Mouse (Mus musculus) heart, postnatal 0 days (tissue): ENCODE results near the gene Tac4. TPM values are rescaled to one million over a fixed set of nuclear protein-coding genes. Genes with fewer than 3 reads are reported as not detected.

Experiments used
- ATAC-seq: fragments of 200-750 bp; cut with Nextera tagmentation; 2 replicates; pipeline ENCODE4 v1.8.0; 2017; ENCODE audit warnings: low read depth, moderate number of reproducible peaks, moderate library complexity; ENCODE audit not compliant: insufficient read depth
- DNase-seq: peaks from one replicate; pipeline ENCODE4 v3.0.0-alpha.2; 2016; ENCODE audit warnings: low spot score
- H3K27ac ChIP-seq: fragments of 300-500 bp; sonication (generic); 2 replicates; pipeline ENCODE4 v1.5.1; 2014; ENCODE audit warnings: low read depth, mild to moderate bottlenecking
- H3K27me3 ChIP-seq: fragments of 300-500 bp; sonication (generic); 2 replicates; pipeline ENCODE4 v1.6.1; 2014; ENCODE audit warnings: low read length, mixed read lengths; ENCODE audit not compliant: control insufficient read depth, insufficient read depth
- H3K36me3 ChIP-seq: fragments of 300-500 bp; sonication (generic); replicated peaks from 2 replicates; pipeline ENCODE4 v1.6.1; 2014; ENCODE audit warnings: low read length, mixed read lengths; ENCODE audit not compliant: control insufficient read depth, insufficient read depth
- H3K4me1 ChIP-seq: fragments of 300-500 bp; sonication (generic); 2 replicates; pipeline ENCODE4 v1.6.1; 2014; ENCODE audit warnings: antibody characterized with exemption; ENCODE audit not compliant: control insufficient read depth, insufficient read depth
- H3K4me2 ChIP-seq: fragments of 300-500 bp; sonication (generic); 2 replicates; pipeline ENCODE4 v1.6.1; 2014; ENCODE audit warnings: low read depth, mild to moderate bottlenecking, low read length, moderate library complexity
- H3K4me3 ChIP-seq: fragments of 300-500 bp; sonication (generic); 2 replicates; pipeline ENCODE4 v1.5.1; 2014; ENCODE audit warnings: low read depth, low read length
- H3K9ac ChIP-seq: fragments of 300-500 bp; sonication (generic); replicated peaks from 2 replicates; pipeline ENCODE4 v1.6.1; 2014; ENCODE audit warnings: low read depth, low read length, mixed read lengths
- H3K9me3 ChIP-seq: fragments of 300-500 bp; sonication (generic); replicated peaks from 2 replicates; pipeline ENCODE4 v1.6.1; 2016; ENCODE audit warnings: low read length; ENCODE audit not compliant: control insufficient read depth
- CTCF ChIP-seq: IDR thresholded peaks from 2 replicates; pipeline ENCODE4 v1.5.1; 2016; ENCODE audit warnings: antibody characterized with exemption, control low read depth, low read depth
- EP300 ChIP-seq: IDR thresholded peaks from 2 replicates; pipeline ENCODE4 v1.6.1; 2016; ENCODE audit warnings: antibody characterized with exemption, low read depth
- WGBS: fragments of 180-500 bp; shearing (Covaris S2); extraction: QIAGEN DNeasy Blood & Tissue Kit; methylation state at CpG from one replicate; pipeline ENCODE4 v1.1.7; 2014; 5-methylcytosine and 5-hydroxymethylcytosine counted together
- polyA plus RNA-seq: library from polyadenylated mRNA; unstranded; fragments of >200 nt; fragmentation: Nextera tagmentation; extraction: Ambion mirVana; gene quantifications from 2 replicates; pipeline ENCODE4 v1.2.1, GENCODE M21; 2015
- total RNA-seq: library from RNA; depleted of rRNA; stranded (reverse); fragments of >200 nt; gene quantifications from 2 replicates; pipeline ENCODE4 v1.2.3, GENCODE M21; 2014; ENCODE audit warnings: low replicate concordance

The Tac4 gene
- total and polyA plus RNA-seq, 2 experiments from 2014 or later = not detected

DNA sequence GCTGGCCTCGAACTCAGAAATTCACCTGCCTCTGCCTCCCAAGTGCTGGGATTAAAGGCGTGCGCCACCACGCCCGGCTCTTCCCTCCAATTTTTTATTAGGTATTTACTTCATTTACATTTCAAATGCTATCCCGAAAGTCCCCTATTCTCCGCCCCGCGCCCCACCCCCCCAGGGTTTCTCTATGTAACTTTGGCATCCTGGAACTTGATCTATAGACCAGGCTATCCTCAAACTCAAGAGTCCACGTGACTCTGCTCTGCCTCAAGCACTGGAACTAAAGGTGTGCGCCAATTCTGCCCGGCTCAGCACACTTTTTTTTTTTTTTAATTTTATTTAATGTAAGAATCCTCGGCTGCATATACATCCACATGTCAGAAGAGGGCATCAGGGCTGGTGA, 34.4 kb downstream of the Tac4 start:
- H3K9ac ChIP-seq = no peak overlapping the region
- H3K4me1 ChIP-seq = no peaks in the 10 kb centered on the region
- DNase-seq = no peak
- H3K4me2 ChIP-seq = no peak overlapping the region
- no peak for ATAC-seq
- H3K27ac ChIP-seq = no peak overlapping the region
- 93% methylated on average over 12 of the region's 13 CpGs for WGBS
- TF ChIP-seq EP300 = no peak
- no peak for TF ChIP-seq CTCF
- peaks cover 80% of the 10 kb centered on the region for H3K36me3 ChIP-seq
- no peaks in the 10 kb centered on the region for H3K27me3 ChIP-seq
- H3K4me3 ChIP-seq = no peak overlapping the region
- H3K9me3 ChIP-seq = no peaks in the 10 kb centered on the region

DNA sequence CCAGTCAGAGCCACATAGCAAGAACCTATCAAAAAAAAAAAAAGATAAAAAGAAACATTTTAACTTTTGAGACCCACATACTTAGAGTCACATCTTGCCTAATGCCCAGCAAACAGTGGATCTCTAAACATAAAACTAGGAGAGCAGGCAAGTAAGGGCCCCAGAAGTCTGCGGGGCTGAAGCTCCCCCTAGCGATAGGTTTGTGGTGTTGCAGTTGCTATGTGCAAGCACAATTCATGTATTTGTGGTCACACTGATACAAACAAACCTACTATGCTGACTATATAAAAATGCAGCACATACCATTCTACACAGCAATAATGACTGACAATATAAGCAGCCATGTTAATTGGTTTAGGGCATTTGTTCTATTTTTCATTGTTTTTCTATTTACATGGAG, 36.8 kb downstream of the Tac4 start:
- Histone ChIP-seq H3K9ac (no peak overlapping the region), H3K4me3 (no peak overlapping the region), H3K27me3 (no peaks in the 10 kb centered on the region), H3K27ac (no peak overlapping the region), H3K36me3 (peaks cover 79% of the 10 kb centered on the region), H3K4me1 (no peaks in the 10 kb centered on the region), H3K9me3 (no peaks in the 10 kb centered on the region), H3K4me2 (no peak overlapping the region)
- peak; percentile 75 for TF ChIP-seq CTCF
- no peak for TF ChIP-seq EP300
- ATAC-seq = 0 out of 2 replicates have a peak, but pooled peaks have one; percentile 11
- peak; percentile 49 for DNase-seq
- 21% methylated on average over 2 of the region's 2 CpGs for WGBS

GRCm38 (mm10) chr11:95299886-95300285, 38.6 kb downstream of the Tac4 start:
- H3K27ac ChIP-seq = no peak overlapping the region
- H3K9ac ChIP-seq = no peak overlapping the region
- no peaks in the 10 kb centered on the region for H3K4me1 ChIP-seq
- no peak overlapping the region for H3K4me3 ChIP-seq
- peaks cover 76% of the 10 kb centered on the region for H3K36me3 ChIP-seq
- no peak for TF ChIP-seq CTCF
- TF ChIP-seq EP300 = no peak
- H3K9me3 ChIP-seq = no peaks in the 10 kb centered on the region
- no peak overlapping the region for H3K4me2 ChIP-seq
- H3K27me3 ChIP-seq = no peaks in the 10 kb centered on the region
- 75% methylated on average over 12 of the region's 12 CpGs for WGBS
- DNase-seq = no peak
- ATAC-seq = no peak

DNA sequence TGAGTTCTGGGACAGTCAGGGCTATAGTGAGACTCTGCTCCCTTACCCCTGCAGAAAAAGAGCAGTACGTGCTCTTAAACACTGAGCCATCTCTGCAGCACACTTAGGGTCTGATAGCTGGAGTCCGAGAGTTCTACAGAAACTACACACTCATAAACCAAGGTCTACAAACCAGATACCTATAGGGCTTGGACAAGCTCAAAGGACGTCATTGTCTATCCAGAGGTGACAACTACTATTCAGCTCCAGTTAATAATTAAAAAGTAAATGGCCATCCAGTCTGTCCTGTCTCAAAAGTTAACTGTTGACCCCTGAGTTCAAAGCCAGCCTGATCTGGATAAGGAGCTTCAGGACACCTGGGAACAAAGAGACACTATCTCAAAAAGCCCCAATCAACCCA, 40.4 kb downstream of the Tac4 start:
- Histone ChIP-seq H3K36me3 (peaks cover 80% of the 10 kb centered on the region), H3K27ac (no peak overlapping the region), H3K4me3 (no peak overlapping the region), H3K9ac (no peak overlapping the region), H3K27me3 (no peaks in the 10 kb centered on the region), H3K4me1 (no peaks in the 10 kb centered on the region), H3K4me2 (no peak overlapping the region), H3K9me3 (no peaks in the 10 kb centered on the region)
- DNase-seq (no peak), ATAC-seq (no peak)
- WGBS = 88% methylated on average over 3 of the region's 3 CpGs
- TF ChIP-seq CTCF (no peak), EP300 (no peak)

- TF ChIP-seq CTCF (no peak), EP300 (no peak)
- 85% methylated on average over 7 of the region's 7 CpGs for WGBS
- Histone ChIP-seq H3K4me1 (peaks cover 7% of the 10 kb centered on the region), H3K9ac (no peak overlapping the region), H3K9me3 (no peaks in the 10 kb centered on the region), H3K4me3 (no peak overlapping the region), H3K27ac (no peak overlapping the region), H3K36me3 (peaks cover 49% of the 10 kb centered on the region), H3K27me3 (no peaks in the 10 kb centered on the region), H3K4me2 (no peak overlapping the region)
- no peak for DNase-seq
- no peak for ATAC-seq
Measured at GRCm38 (mm10) chr11:95305600-95305999, 44.3 kb downstream of the Tac4 start.

- Histone ChIP-seq H3K27ac (no peak overlapping the region), H3K9me3 (no peaks in the 10 kb centered on the region), H3K27me3 (no peaks in the 10 kb centered on the region), H3K9ac (no peak overlapping the region), H3K36me3 (peaks cover 31% of the 10 kb centered on the region), H3K4me1 (peaks cover 14% of the 10 kb centered on the region), H3K4me2 (no peak overlapping the region), H3K4me3 (no peak overlapping the region)
- no peak for TF ChIP-seq CTCF
- no peak for TF ChIP-seq EP300
- ATAC-seq (no peak), DNase-seq (no peak)
- WGBS = 71% methylated on average over 8 of the region's 8 CpGs
Measured at GRCm38 (mm10) chr11:95307526-95307925, 46.2 kb downstream of the Tac4 start.
